Mouse (Mus musculus): Measurements from ENCODE around the gene Tmcc3.

DNA sequence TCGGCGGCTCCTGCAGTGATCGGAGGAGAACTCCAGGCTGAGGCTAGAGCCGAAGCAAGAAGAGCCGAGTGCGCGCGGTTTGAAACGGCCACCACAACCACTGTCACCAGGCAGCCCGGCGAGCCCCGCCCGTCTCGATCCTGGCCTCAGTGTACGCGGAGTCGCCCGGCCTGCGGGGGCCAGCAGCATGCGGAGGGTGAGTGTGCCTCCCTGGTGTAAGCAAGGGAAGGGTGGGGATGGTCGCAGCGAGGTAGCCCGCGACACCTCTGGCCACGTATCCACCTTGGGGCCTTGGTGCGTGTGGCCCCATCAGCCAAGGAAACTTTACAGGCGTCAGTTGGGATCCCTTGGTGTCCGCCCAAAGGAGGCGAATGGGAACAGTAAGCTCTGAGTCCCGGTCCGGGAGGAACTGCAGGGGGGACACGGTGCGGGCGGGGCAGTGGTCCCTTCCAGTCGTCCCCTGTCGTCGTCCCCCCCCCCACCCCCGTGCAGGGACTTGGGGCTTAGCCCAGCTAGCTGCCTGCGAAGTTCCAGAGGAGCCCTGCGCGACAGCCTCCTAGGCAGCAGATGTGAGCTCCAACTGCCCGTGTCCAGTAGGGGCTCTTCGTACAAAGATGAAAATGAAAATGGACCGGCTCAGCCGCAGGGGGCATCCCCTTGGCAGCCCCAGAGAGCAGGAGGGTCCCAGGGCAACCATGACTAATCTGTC, 412 bp downstream of the Tmcc3 start:
- TF ChIP-seq CTCF (IDR thresholded peaks at IDR 0.05; ENCODE audit: low read depth, low read length) (no peak), EP300 (IDR thresholded peaks at IDR 0.05; ENCODE audit: insufficient read depth, low read depth, low read length) (no peak), POLR2A (IDR thresholded peaks at IDR 0.05; ENCODE audit: insufficient read depth, low read length) (no peak)

Data from ES-Bruce4 (cell line).